Mouse (Mus musculus): Measurements from ENCODE around the gene Serbp1. TPM values are rescaled to one million over a fixed set of nuclear protein-coding genes. Genes with fewer than 3 reads are reported as not detected.
"Not testable (repeated sequence)": the region's sequence is repeated elsewhere in the genome, so short reads cannot be mapped to it uniquely, and the experiment has no call there.

Gene Serbp1
- total RNA-seq (2021) = 100 to 1,000 TPM; 255 to 326 TPM
- long read RNA-seq, experiment 1, full-length matches to known transcripts = 105 of 162 reads
- long read RNA-seq, experiment 1, partial matches to known transcripts = 39 of 162 reads
- long read RNA-seq, experiment 1, other reads (novel, unspliced or antisense) = 18 of 162 reads
- long read RNA-seq, experiment 2, full-length matches to known transcripts = 112 of 188 reads
- long read RNA-seq, experiment 2, partial matches to known transcripts = 44 of 188 reads
- long read RNA-seq, experiment 2, other reads (novel, unspliced or antisense) = 32 of 188 reads

GRCm38 (mm10) chr6:67237977-67238376, at the start of gene Serbp1:
Gene Serbp1, plus strand, starts transcription at chr6:67238176.
- intact Hi-C loops (cut with DNase I) = no loop called here
- no peak for DNase-seq

GRCm38 (mm10) chr6:67193591-67193990, 44.4 kb upstream of the Serbp1 start:
- DNase-seq = no peak
- intact Hi-C loops (cut with DNase I) = no loop called here

- DNase-seq = no peak
- intact Hi-C loops (cut with DNase I) = loop anchor here (5.0 kb wide), 2 partner anchors 38 to 123 kb away; no protein-coding TSS in a partner anchor
Observed at GRCm38 (mm10) chr6:67194606-67195005, 43.4 kb upstream of the Serbp1 start.

GRCm38 (mm10) chr6:67195148-67195611, 42.8 kb upstream of the Serbp1 start:
- DNase-seq = no peak

DNA sequence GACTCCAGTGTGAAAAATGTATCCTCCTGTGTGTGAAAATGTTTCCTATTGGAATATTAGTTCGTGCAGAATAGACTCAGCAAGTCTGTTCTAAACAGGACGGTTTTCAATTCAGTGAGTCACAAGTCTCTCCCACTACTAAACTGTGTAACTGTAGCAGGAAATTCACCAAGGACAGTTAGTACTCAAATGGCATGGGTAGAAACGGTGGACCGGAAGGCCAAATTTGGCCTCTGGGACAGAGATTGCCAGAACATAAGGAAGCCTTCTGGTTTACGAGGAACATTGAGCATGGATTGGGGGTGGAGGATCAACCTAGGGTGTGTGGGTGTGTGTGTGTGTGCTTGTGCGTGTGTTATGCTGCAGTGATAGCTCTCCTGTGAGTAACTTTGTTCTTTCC, 41.2 kb upstream of the Serbp1 start:
- intact Hi-C loops (cut with DNase I) = loop anchor here (5.0 kb wide), 2 partner anchors 35 to 120 kb away; no protein-coding TSS in a partner anchor
- DNase-seq = no peak

More at GRCm38 (mm10) chr6:67195148-67195611, 42.8 kb upstream of the Serbp1 start:
- intact Hi-C loops (cut with DNase I) = loop anchor here (5.0 kb wide), 2 partner anchors 37 to 122 kb away; no protein-coding TSS in a partner anchor

DNA sequence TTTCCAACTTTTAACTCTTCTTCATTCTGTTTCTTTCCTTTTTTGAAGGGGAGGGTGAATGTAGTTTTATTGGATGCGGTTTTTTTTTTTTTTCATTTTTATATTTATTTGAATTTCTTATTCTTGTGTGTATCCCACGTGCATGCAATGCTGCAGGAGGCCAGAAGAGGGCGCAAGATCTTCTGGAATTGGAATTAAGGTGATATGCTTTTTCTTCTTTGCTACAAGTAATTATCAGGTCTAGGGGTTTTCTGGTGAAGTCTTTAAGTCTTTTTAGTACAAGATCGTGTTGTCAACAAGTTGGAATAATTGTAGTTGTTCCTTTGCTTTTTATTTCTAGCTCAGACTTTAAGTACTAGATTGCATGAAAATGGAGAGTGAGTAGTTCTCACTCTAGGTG, 39.9 kb upstream of the Serbp1 start:
- DNase-seq = no peak
- intact Hi-C loops (cut with DNase I) = loop anchor here (5.0 kb wide), 2 partner anchors 34 to 119 kb away; no protein-coding TSS in a partner anchor

DNA sequence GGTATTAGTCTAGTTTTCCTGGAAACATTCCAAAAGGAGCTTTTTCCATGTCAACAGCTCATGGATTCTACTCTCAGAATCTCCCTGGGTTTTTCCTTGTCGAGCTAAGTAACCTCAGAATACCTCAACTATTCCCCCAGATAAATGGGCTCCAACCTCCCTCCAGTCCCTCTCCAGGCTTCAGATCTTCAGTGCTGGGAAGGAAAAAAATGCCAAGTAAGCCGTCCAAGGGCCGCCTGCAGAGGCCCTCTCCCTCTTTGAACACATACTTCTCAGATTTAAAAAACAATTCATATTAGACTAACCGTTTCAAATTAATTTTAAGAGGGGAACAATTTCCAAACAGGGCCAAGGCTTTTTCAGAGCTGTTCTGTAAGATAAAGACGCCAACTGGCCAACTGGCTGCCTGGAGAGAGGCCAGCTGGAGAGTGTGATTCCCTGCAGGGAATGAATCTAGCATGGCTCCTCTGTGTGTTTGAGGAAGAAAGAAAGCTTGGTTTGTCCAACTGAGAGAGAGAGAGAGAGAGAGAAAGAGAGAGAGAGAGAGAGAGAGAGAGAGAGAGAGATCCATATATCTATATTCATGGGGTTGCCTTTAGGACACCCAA, 37.2 kb upstream of the Serbp1 start:
- peak; percentile 32 to 39 for DNase-seq
- intact Hi-C loops (cut with DNase I) = no loop called here

- intact Hi-C loops (cut with DNase I) = no loop called here
- no peak for DNase-seq
Observed at GRCm38 (mm10) chr6:67205081-67206037, 32.6 kb upstream of the Serbp1 start.

DNA sequence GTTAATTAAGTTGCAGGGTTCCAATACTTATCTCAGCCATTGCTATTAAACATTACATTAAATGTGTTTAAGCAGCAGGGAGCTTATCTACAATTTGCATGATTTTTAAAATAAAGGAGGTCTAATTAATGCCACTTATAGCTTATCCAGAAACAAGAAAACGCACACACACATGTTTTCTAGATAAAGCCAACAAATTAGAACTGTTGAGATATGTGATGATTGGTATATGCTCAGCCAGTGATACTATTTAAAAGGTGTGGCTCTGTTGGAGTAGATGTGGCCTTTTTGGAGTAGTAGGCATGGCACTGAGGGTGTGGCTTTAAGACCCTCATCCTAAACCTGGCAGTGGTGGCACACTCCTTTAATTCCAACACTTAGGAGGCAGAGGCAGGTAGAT, 25.6 kb upstream of the Serbp1 start:
- no peak for DNase-seq
- intact Hi-C loops (cut with DNase I) = no loop called here

DNA sequence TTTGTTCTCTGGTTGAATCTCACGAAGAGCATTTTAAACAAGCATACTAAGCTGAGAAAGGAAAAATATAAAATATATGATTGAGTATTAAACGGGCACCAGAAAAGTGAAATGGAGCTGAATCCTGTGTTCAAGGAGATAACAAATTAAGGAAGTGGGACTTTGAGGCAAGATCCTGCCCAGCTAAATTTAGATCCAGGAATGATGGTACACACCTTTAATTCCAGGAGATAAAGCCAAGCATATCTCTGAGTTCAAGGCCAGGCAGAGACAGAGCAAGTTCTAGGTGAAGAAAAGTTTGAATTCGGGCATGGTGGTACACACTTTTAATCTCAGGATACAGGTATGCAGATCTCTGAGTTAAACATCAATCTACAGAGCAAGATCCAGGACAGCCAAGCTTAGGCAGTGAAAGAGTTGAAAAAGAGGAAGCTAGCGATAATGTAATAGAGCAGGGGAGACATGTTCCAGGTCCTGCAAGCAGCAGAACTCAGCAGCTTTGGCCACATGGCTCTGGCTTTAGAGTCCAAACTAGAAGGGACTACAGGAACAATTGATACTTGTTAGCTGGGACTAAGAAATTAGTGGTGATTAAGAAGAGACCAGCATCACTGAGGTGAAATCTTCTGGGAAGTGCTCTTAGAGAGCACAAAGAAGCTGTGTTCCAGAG, 24.4 kb upstream of the Serbp1 start:
- DNase-seq = no peak
- intact Hi-C loops (cut with DNase I) = no loop called here

DNA sequence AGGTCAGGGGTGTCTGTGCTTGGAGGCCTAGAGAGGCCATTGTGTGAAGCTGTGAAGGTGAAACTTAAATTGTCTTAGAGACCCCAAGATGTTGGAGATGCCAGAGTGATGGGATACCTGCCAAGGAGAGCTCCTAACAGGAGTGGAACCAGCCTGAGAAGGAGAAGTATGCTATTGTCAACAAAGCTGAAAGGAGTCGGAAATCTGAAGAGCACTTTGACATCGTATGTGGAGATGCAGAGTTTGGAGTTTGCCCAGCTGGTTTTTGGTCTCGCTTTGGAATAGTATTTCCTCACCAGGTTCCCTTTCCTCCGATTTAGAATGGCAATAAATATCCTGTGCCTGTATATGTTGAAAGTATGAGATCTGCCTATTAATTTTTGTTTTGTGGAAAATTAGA, 20.6 kb upstream of the Serbp1 start:
- no peak for DNase-seq
- intact Hi-C loops (cut with DNase I) = no loop called here

- DNase-seq = no peak
- intact Hi-C loops (cut with DNase I) = no loop called here
Observed at GRCm38 (mm10) chr6:67217846-67218245, 20.1 kb upstream of the Serbp1 start.

- DNase-seq = no peak
- intact Hi-C loops (cut with DNase I) = no loop called here
Observed at GRCm38 (mm10) chr6:67218566-67218965, 19.4 kb upstream of the Serbp1 start.

DNA sequence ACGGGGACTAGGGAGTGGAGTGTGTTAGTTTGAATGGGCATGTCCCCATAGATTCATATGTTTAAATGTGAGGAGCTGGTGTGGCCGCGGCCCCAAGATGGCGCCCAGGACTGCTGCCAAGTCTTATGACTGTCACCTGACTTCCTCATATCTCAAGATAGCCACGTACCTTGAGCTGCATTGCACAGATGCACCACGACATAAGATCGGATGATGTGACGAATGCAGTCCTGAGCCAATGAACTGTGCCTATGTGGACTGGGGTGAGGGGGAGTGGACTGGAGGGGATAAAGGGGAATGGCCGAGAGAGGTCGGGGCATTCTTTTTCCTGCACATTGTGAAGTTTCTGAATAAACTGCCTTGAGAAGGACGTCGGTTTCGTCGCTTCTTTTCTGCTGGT, 18.0 kb upstream of the Serbp1 start:
- intact Hi-C loops (cut with DNase I); DNase-seq: not testable (repeated sequence)

- intact Hi-C loops (cut with DNase I) = no loop called here
- no peak for DNase-seq
Observed at GRCm38 (mm10) chr6:67220731-67221130, 17.2 kb upstream of the Serbp1 start.

GRCm38 (mm10) chr6:67223082-67223481, 14.9 kb upstream of the Serbp1 start:
- intact Hi-C loops (cut with DNase I) = no loop called here
- no peak for DNase-seq

DNA sequence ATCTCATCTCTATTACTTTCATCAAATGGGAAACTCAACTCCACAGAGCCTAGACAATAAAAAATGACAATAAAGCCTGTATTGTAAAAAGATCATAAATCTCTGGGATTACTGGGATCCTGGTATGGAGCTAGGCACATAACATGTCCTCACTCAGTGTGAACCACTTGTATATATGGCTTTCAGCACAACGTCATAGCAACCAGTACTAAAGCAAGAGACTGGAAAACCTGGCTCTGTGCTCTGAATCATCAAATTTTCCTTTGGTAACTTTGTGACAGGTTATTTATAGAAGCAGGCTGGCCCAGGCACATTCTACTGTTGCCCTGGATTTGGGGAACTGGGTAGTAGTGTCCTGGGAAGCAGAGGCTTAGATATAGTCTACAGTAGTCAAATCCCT, 14.5 kb upstream of the Serbp1 start:
- intact Hi-C loops (cut with DNase I) = no loop called here
- no peak for DNase-seq

DNA sequence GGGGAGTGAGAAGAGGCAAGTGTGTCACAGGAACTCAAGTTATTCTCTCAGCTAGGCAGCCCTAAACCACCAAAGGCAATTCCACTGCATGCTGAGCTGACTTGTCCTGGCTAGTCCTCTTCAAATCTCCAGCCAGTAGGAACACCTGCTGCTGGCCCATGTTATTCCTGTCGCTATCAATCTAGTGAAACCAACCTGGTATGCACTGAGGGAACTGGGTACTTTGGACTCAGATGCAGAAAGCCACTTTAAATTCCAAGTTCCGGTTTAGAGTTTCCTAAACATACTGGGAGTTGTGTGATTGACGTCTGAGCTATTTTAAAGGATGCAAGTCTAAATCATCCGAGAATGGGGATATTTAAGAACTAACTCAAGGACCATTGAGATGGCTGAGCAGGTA, 11.7 kb upstream of the Serbp1 start:
- intact Hi-C loops (cut with DNase I) = no loop called here

DNA sequence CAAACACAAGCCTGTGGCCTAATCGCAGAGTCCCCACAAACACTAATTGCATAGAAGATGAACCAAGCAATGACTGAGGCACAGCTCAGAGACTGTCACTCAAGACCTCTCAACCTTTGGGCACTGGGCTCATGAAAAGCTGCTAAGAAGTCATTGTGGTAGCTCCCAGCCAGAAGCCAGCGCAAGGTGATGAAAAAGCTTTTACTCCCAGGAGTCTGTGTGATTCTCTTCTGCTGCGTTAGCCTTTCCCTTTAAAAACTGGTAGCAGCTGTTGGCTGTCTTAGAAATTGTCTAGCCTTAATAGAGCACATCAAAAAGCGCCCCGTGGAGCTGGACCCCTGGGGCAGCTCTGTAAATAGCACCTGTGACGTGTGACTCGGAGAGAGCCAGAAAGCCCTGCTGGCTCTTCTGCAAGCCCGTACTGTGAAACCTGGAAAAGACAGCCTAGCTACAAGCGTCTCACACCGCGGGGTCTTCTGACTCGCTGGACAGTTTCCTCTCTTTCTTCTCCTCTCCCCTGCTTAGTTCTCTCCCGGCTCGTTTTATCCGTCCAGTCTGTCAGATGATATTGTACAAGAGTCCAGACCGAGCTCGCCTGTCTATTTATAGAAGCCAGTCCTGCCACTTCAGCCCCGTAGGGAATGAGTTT, 9.4 kb upstream of the Serbp1 start:
- intact Hi-C loops (cut with DNase I) = loop anchor here (2.0 kb wide), 1 partner anchor 38 kb away; no protein-coding TSS in a partner anchor
- DNase-seq = peak in 1 of 2 experiments; percentile 43

More for the DNA sequence above, 11.7 kb upstream of the Serbp1 start:
- DNase-seq = no peak

All from gastrocnemius, postnatal 36 days (tissue).